Mouse (Mus musculus) olfactory bulb, adult 2 months (tissue): ENCODE measurements around the gene Arpp21. TPM values are rescaled to one million over a fixed set of nuclear protein-coding genes. Genes with fewer than 3 reads are reported as not detected.

ENCODE experiments used
- H3K27ac ChIP-seq: fragments of 200-500 bp; 2 replicates; pipeline ENCODE4 v1.5.1; 2012; ENCODE audit warnings: low read depth, low read length; ENCODE audit not compliant: insufficient read depth
- H3K4me1 ChIP-seq: fragments of 200-500 bp; 2 replicates; pipeline ENCODE4 v1.6.1; 2012; ENCODE audit warnings: low read length; ENCODE audit not compliant: control insufficient read depth, insufficient read depth
- H3K4me3 ChIP-seq: fragments of 200-500 bp; 2 replicates; pipeline ENCODE4 v1.5.1; 2012; ENCODE audit warnings: mild to moderate bottlenecking, low read depth, low read length, moderate library complexity; ENCODE audit not compliant: insufficient read depth
- CTCF ChIP-seq: fragments of 200-500 bp; IDR thresholded peaks from 2 replicates; pipeline ENCODE4 v1.5.1; 2012; ENCODE audit warnings: low read depth, mild to moderate bottlenecking, low read length, moderate library complexity; ENCODE audit not compliant: insufficient read depth
- POLR2A ChIP-seq: fragments of 200-500 bp; IDR thresholded peaks from 2 replicates; pipeline ENCODE4 v1.6.1; 2012; ENCODE audit warnings: mild to moderate bottlenecking, low read depth, low read length, moderate library complexity; ENCODE audit not compliant: insufficient read depth
- WGBS: fragments of 180-500 bp; shearing (Covaris S2); methylation state at CpG from one replicate; pipeline ENCODE4 v1.1.7; 2018; 5-methylcytosine and 5-hydroxymethylcytosine counted together
- polyA plus RNA-seq: library from polyadenylated mRNA; stranded (reverse); fragments of >200 nt; gene quantifications from 2 replicates; pipeline ENCODE4 v1.2.4, GENCODE M21; 2012; ENCODE audit warnings: low replicate concordance; ENCODE audit not compliant: missing spikeins, insufficient read depth, insufficient read length

Gene Arpp21
- polyA plus RNA-seq, 1 experiment, result 639 TPM

DNA sequence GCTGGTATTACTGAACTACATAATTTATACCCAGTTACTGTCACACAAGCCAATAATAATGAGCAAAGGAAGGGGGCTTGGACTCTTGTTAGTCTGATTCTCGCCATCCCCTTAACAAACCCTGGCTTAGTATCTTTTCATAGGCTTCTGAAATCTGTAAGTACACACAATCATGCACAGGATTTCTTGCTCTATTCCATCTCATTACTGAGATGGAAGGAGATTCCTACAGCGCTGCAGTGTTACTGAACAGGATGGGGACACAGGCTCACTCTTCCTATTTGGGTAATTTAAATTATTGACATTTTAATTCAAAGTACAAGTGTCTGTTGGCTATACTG lies 132.9 kb downstream of the Arpp21 start:
- H3K4me1 ChIP-seq, result peaks cover 12% of the 10 kb centered on the region
- TF ChIP-seq CTCF (no peak), POLR2A (no peak)
- H3K27ac ChIP-seq, result no peak overlapping the region
- no peak overlapping the region for H3K4me3 ChIP-seq
- WGBS, result 52% methylated on average over 2 of the region's 2 CpGs

GRCm38 (mm10) chr9:112102155-112102851 lies 133.4 kb downstream of the Arpp21 start:
- H3K27ac ChIP-seq, result peak overlapping the region; percentile 13; the same call in 1 of the 2 replicates
- H3K4me3 ChIP-seq, result no peak overlapping the region
- TF ChIP-seq CTCF, result no peak
- TF ChIP-seq POLR2A, result no peak
- H3K4me1 ChIP-seq, result peaks cover 12% of the 10 kb centered on the region
- WGBS, result 38% methylated on average over 6 of the region's 6 CpGs

GRCm38 (mm10) chr9:112100841-112101595 lies 134.7 kb downstream of the Arpp21 start:
- no peak for TF ChIP-seq CTCF
- TF ChIP-seq POLR2A, result no peak
- H3K27ac ChIP-seq, result no peak overlapping the region
- 51% methylated on average over 3 of the region's 3 CpGs for WGBS

GRCm38 (mm10) chr9:112098267-112098666 lies 137.5 kb downstream of the Arpp21 start:
- Histone ChIP-seq H3K4me3 (no peak overlapping the region), H3K27ac (no peak overlapping the region), H3K4me1 (peaks cover 9% of the 10 kb centered on the region)
- TF ChIP-seq POLR2A, result no peak
- no peak for TF ChIP-seq CTCF
- 30% methylated on average over 6 of the region's 6 CpGs for WGBS

More at GRCm38 (mm10) chr9:112100841-112101595, 134.7 kb downstream of the Arpp21 start:
- Histone ChIP-seq H3K4me3 (no peak overlapping the region), H3K4me1 (peaks cover 12% of the 10 kb centered on the region)

GRCm38 (mm10) chr9:112095708-112096107 lies 140.0 kb downstream of the Arpp21 start:
- no peak for TF ChIP-seq POLR2A
- TF ChIP-seq CTCF, result no peak
- Histone ChIP-seq H3K4me1 (peaks cover 9% of the 10 kb centered on the region; the same call in 1 of the 2 replicates), H3K27ac (no peak overlapping the region), H3K4me3 (no peak overlapping the region)
- 63% methylated on average over 5 of the region's 5 CpGs for WGBS

DNA sequence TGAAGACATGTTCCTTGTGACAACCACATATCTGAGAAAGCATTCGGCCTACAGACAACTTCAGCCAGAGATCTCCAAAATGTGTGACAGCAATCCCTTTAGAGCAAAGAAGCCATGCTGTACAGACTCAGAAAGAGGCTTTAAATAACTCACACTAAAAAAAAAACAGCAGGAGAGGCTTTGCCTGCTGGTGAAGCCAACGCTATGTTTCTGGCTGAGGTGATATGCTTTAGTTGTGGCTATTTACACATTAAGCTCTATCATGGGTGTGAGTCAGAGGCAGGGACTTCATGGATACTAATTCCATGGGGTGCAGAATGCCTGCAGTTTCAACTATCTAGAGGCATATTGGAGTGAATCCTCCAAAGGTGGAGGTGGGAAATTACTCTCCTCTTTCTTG lies 140.5 kb downstream of the Arpp21 start:
- Histone ChIP-seq H3K4me1 (peaks cover 9% of the 10 kb centered on the region; the same call in 1 of the 2 replicates), H3K27ac (no peak overlapping the region), H3K4me3 (no peak overlapping the region)
- TF ChIP-seq POLR2A (no peak), CTCF (no peak)
- WGBS, result 45% methylated on average over 2 of the region's 2 CpGs

- Histone ChIP-seq H3K4me3 (no peak overlapping the region), H3K27ac (no peak overlapping the region), H3K4me1 (peaks cover 12% of the 10 kb centered on the region)
- TF ChIP-seq POLR2A, result no peak
- no peak for TF ChIP-seq CTCF
- WGBS, result 92% methylated on average over 2 of the region's 2 CpGs
These were observed 156.8 kb downstream of the Arpp21 start for GRCm38 (mm10) chr9:112078903-112079302.

- TF ChIP-seq CTCF, result no peak
- no peak for TF ChIP-seq POLR2A
- H3K4me1 ChIP-seq, result peaks cover 12% of the 10 kb centered on the region
- WGBS, result 73% methylated on average over 4 of the region's 4 CpGs
- H3K27ac ChIP-seq, result no peak overlapping the region
- H3K4me3 ChIP-seq, result no peak overlapping the region
These were observed 157.3 kb downstream of the Arpp21 start for GRCm38 (mm10) chr9:112078453-112078852.

DNA sequence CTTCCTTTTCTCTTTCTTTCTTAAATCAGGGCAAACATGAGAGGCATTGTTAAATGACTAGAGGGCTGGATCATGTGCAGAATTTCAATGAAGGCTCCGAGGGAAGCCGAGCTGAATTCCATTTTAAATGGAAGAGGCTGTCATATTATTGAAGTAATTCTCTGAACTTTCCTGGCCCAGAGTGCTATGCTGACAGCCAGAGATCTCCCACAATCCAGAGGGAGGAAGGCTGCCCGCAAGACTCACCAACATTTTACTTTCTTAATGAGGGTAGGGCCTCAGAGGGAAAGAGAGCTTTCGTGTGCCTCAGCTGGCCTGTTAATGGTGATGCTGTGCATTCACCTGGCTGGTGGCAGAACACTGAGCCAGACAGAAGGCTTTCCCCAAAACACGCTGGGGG lies 160.5 kb downstream of the Arpp21 start:
- Histone ChIP-seq H3K4me3 (no peak overlapping the region), H3K27ac (peak overlapping the region; percentile 52), H3K4me1 (peaks cover 14% of the 10 kb centered on the region)
- TF ChIP-seq POLR2A (no peak), CTCF (no peak)
- 28% methylated on average over 5 of the region's 5 CpGs for WGBS
